10 mouse cellular contexts compared by ENCODE assay signal in genomic region chr4:141246089-141246997, GRCm38 (mm10). TPM values are rescaled to one million over a fixed set of nuclear protein-coding genes. Genes with fewer than 3 reads are reported as not detected.
DNase-seq lines count a peak whose midpoint lies in the region; ATAC-seq and TF ChIP-seq lines count a peak whose summit lies in the region.
"Had no signal": no experiment of that assay in that cellular context is flagged by ENCODE, and none has a peak within 500 bp of the region (broad histone marks: within the 10 kb centered on the region; RNA-seq: fewer than 3 reads in every experiment).

No protein-coding gene starts in this region.

- H3K9me3 ChIP-seq in heart, postnatal 0 days (replicated peaks; ENCODE audit: control insufficient read depth, low read length): no peaks in the 10 kb centered on the region
- H3K9me3 ChIP-seq in midbrain, embryonic 15.5 days: no peaks in the 10 kb centered on the region

- H3K9ac ChIP-seq in heart, postnatal 0 days (replicated peaks; ENCODE audit: low read depth, low read length): 0 out of 2 replicates have a peak overlapping the region, but pooled peaks have one; percentile 1
- no peak overlapping the region for H3K9ac ChIP-seq in midbrain, embryonic 15.5 days

- no peak for ATAC-seq in heart, postnatal 0 days (ENCODE audit: insufficient read depth, low read depth)
- ATAC-seq in midbrain, embryonic 15.5 days (replicated peaks): no peak
- ATAC-seq in megakaryocyte-erythroid progenitor cell, adult 5-6 weeks (replicated peaks; ENCODE audit: low FRiP score, low TSS enrichment, poor library complexity, severe bottlenecking): no peak

- H3K27me3 ChIP-seq in heart, postnatal 0 days (ENCODE audit: control insufficient read depth, insufficient read depth, low read length): peaks cover 57% of the 10 kb centered on the region
- peaks cover 61% of the 10 kb centered on the region for H3K27me3 ChIP-seq in midbrain, embryonic 15.5 days (replicated peaks)

- TF ChIP-seq CTCF in layer of hippocampus, adult 2 months (conservative IDR thresholded peaks at IDR 0.05): no peak
- TF ChIP-seq CTCF in cortical plate, adult 2 months (IDR thresholded peaks at IDR 0.05; ENCODE audit: extremely low read depth, insufficient read depth, low read length): no peak
- no peak for TF ChIP-seq CTCF in heart, postnatal 0 days (IDR thresholded peaks at IDR 0.05; ENCODE audit: low read depth)

- no peak for TF ChIP-seq POLR2A in cortical plate, adult 2 months (IDR thresholded peaks at IDR 0.05; ENCODE audit: extremely low read depth, insufficient read depth, low read length)

- DNase-seq in layer of hippocampus, adult 2 months (ENCODE audit: low spot score in 2 of 2): no peak
- no peak for DNase-seq in layer of hippocampus, adult 9-11 months
- DNase-seq in heart, postnatal 0 days (ENCODE audit: low spot score): peak; percentile 12
- no peak for DNase-seq in thymus, postnatal 25 days
- no peak for DNase-seq in lung, adult 18-20 months

- peak overlapping the region; percentile 62 for H3K4me2 ChIP-seq in heart, postnatal 0 days (ENCODE audit: low read depth, low read length)
- peak overlapping the region; percentile 53 for H3K4me2 ChIP-seq in midbrain, embryonic 15.5 days

- 22% methylated on average over 24 of the region's 24 CpGs for WGBS in heart, postnatal 0 days
- 18% methylated on average over 24 of the region's 24 CpGs for WGBS in midbrain, embryonic 15.5 days

- no peak for TF ChIP-seq EP300 in heart, postnatal 0 days (IDR thresholded peaks at IDR 0.05; ENCODE audit: low read depth)

- peak overlapping the region; percentile 5; the same call in 1 of the 2 replicates for H3K4me3 ChIP-seq in layer of hippocampus, adult 2 months
- H3K4me3 ChIP-seq in cortical plate, adult 2 months (ENCODE audit: insufficient read depth, low read length): peak overlapping the region; percentile 0; the same call in 1 of the 2 replicates
- H3K4me3 ChIP-seq in heart, postnatal 0 days (ENCODE audit: low read depth, low read length): peak overlapping the region; percentile 35
- no peak overlapping the region for H3K4me3 ChIP-seq in midbrain, embryonic 15.5 days
- H3K4me3 ChIP-seq: erythroblast, embryonic 14.5 days; left cerebral cortex, adult 2 months had no signal

- H3K36me3 ChIP-seq in heart, postnatal 0 days (replicated peaks; ENCODE audit: control insufficient read depth, insufficient read depth, low read length): no peaks in the 10 kb centered on the region
- H3K36me3 ChIP-seq in midbrain, embryonic 15.5 days (replicated peaks): no peaks in the 10 kb centered on the region

- H3K27ac ChIP-seq in layer of hippocampus, adult 2 months: peak overlapping the region; percentile 73
- 0 out of 2 replicates have a peak overlapping the region, but pooled peaks have one; percentile 38 for H3K27ac ChIP-seq in cortical plate, adult 2 months (ENCODE audit: insufficient read depth, low read length)
- H3K27ac ChIP-seq in heart, postnatal 0 days (ENCODE audit: low read depth): 0 out of 2 replicates have a peak overlapping the region, but pooled peaks have one; percentile 25
- no peak overlapping the region for H3K27ac ChIP-seq in midbrain, embryonic 15.5 days
- H3K27ac ChIP-seq: left cerebral cortex, adult 2 months had no signal

- no peaks in the 10 kb centered on the region for H3K4me1 ChIP-seq in cortical plate, adult 2 months (ENCODE audit: control insufficient read depth, insufficient read depth, low read length)
- peaks cover 8% of the 10 kb centered on the region; the same call in 1 of the 2 replicates for H3K4me1 ChIP-seq in heart, postnatal 0 days (ENCODE audit: control insufficient read depth, insufficient read depth)
- peaks cover 45% of the 10 kb centered on the region for H3K4me1 ChIP-seq in midbrain, embryonic 15.5 days

RNA-seq across cellular contexts. Expression of gene Arhgef19, which starts 7.0 kb away (rescaled TPM):
- 10 to 100 TPM; 15.5 to 16.2 TPM for total RNA-seq in layer of hippocampus, adult 2 months (2021)
- polyA plus RNA-seq in cortical plate, adult 2 months (2012; rRNA removed): 11.8 and 13.2 TPM in 2 replicates
- total RNA-seq in heart, postnatal 0 days (2014; rRNA removed; ENCODE audit: low replicate concordance): 0.66 and 2.5 TPM in 2 replicates
- 1.5 and 1.6 TPM in 2 replicates for polyA plus RNA-seq in heart, postnatal 0 days (2015; fragmentation: Nextera tagmentation; extraction: Ambion mirVana)
- 1.0 and 1.7 TPM in 2 replicates for polyA plus RNA-seq in midbrain, embryonic 15.5 days (2015; fragmentation: Nextera tagmentation; extraction: Ambion mirVana)
- not detected in 2 replicates for total RNA-seq in megakaryocyte-erythroid progenitor cell, adult 5-6 weeks (2014; fragmentation: Nextera tagmentation)
- total RNA-seq in megakaryocyte-erythroid progenitor cell, adult 5-6 weeks (2017): not detected in 2 replicates

RNA-seq across cellular contexts. Expression of gene Rsg1, which starts 32.6 kb away (rescaled TPM):
- total RNA-seq in layer of hippocampus, adult 2 months (2021): 1 to 10 TPM; 2.5 to 5.4 TPM
- polyA plus RNA-seq in cortical plate, adult 2 months (2012; rRNA removed): 3.0 and 3.3 TPM in 2 replicates
- 13.2 TPM in 1 of 2 replicates, not detected in the other for total RNA-seq in heart, postnatal 0 days (2014; rRNA removed; ENCODE audit: low replicate concordance)
- 1.3 and 1.6 TPM in 2 replicates for polyA plus RNA-seq in heart, postnatal 0 days (2015; fragmentation: Nextera tagmentation; extraction: Ambion mirVana)
- 8.7 and 9.9 TPM in 2 replicates for polyA plus RNA-seq in midbrain, embryonic 15.5 days (2015; fragmentation: Nextera tagmentation; extraction: Ambion mirVana)
- total RNA-seq in megakaryocyte-erythroid progenitor cell, adult 5-6 weeks (2014; fragmentation: Nextera tagmentation): 0.81 and 10.9 TPM in 2 replicates
- total RNA-seq in megakaryocyte-erythroid progenitor cell, adult 5-6 weeks (2017): 3.2 TPM in 1 of 2 replicates, not detected in the other
- polyA plus RNA-seq: erythroblast, embryonic 14.5 days had no signal

RNA-seq across cellular contexts. Expression of gene Epha2, which starts 54.7 kb away (rescaled TPM):
- total RNA-seq in layer of hippocampus, adult 2 months (2021): 1 to 10 TPM in 1 of 2 experiments, under 1 TPM in 1; 0.86 to 1.3 TPM
- polyA plus RNA-seq in cortical plate, adult 2 months (2012; rRNA removed): 1.2 and 1.3 TPM in 2 replicates
- total RNA-seq in heart, postnatal 0 days (2014; rRNA removed; ENCODE audit: low replicate concordance): 10.1 and 11.7 TPM in 2 replicates
- 1.4 TPM in 2 replicates for polyA plus RNA-seq in heart, postnatal 0 days (2015; fragmentation: Nextera tagmentation; extraction: Ambion mirVana)
- 1.6 and 1.7 TPM in 2 replicates for polyA plus RNA-seq in midbrain, embryonic 15.5 days (2015; fragmentation: Nextera tagmentation; extraction: Ambion mirVana)
- 0.30 and 1.2 TPM in 2 replicates for total RNA-seq in megakaryocyte-erythroid progenitor cell, adult 5-6 weeks (2014; fragmentation: Nextera tagmentation)
- total RNA-seq in megakaryocyte-erythroid progenitor cell, adult 5-6 weeks (2017): not detected in 2 replicates
- polyA plus RNA-seq: erythroblast, embryonic 14.5 days had no signal
